Mouse (Mus musculus): ENCODE measurements around the gene Kifc5b. TPM values are rescaled to one million over a fixed set of nuclear protein-coding genes. Genes with fewer than 3 reads are reported as not detected.

Gene Kifc5b
- polyA plus RNA-seq, 1 experiment from 2014 or later = 0.69 TPM

DNA sequence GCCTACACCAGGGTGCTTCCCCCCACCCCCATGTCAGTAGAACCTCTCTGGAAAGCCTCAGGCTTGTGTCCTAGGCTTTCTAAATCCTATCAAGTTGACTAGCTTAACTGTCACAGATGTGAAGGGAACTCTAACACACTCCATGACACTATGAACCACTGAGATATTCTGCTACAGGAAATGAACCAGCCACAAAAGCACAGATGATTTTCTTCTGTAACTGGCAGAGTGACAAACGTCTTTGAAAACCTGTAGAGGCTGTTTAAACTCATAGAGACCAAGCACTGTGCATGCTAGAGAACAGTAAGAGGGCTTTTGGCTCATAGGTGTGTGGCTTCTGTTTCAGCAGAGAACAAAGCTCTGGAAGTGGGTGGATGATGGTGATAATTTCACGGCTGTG is 64.2 kb downstream of the Kifc5b start:
- H3K27ac ChIP-seq = no peak overlapping the region
- H3K4me3 ChIP-seq (ENCODE audit: inconsistent target) = no peak overlapping the region
- H3K36me3 ChIP-seq (ENCODE audit: inconsistent target) = 0 out of 2 replicates have a peak, but pooled peaks cover 7% of the 10 kb centered on the region
- 30% methylated on average over 2 of the region's 2 CpGs for whole genome bisulfite sequencing (ENCODE audit: missing documents)
- H3K79me2 ChIP-seq (ENCODE audit: inconsistent target) = peaks cover 4% of the 10 kb centered on the region; the same call in 1 of the 2 replicates

Other genes starting within 250 kb of the Kifc5b start
- gene Crebrf, start 201.4 kb upstream of the Kifc5b start, polyA plus RNA-seq (2018) = 4.2 to 20.5 TPM (median 12.8 TPM) in 3 replicates
- gene Bnip1, start 136.0 kb upstream of the Kifc5b start, polyA plus RNA-seq (2018) = 14.5 to 27.0 TPM (median 16.7 TPM) in 3 replicates
- gene Nkx2-5, start 72.1 kb upstream of the Kifc5b start, polyA plus RNA-seq (2018) = not detected in 3 replicates
- gene Phf1, start 16.0 kb downstream of the Kifc5b start, polyA plus RNA-seq (2018) = 5.3 to 13.1 TPM (median 7.6 TPM) in 3 replicates
- 40.7 to 118 TPM (median 91.4 TPM) in 3 replicates for gene Cuta, start 22.5 kb downstream of the Kifc5b start, polyA plus RNA-seq (2018)
- gene Syngap1, start 24.2 kb downstream of the Kifc5b start, polyA plus RNA-seq (2018) = 0.32 to 1.8 TPM (median 0.85 TPM) in 3 replicates
- 9.0 to 9.9 TPM (median 9.3 TPM) in 3 replicates for gene Zbtb9, start 56.1 kb downstream of the Kifc5b start, polyA plus RNA-seq (2018)
- 89.6 to 180 TPM (median 127 TPM) in 3 replicates for gene Bak1, start 111.9 kb downstream of the Kifc5b start, polyA plus RNA-seq (2018)
- 2.1 to 11.2 TPM (median 2.1 TPM) in 3 replicates for gene Itpr3, start 140.2 kb downstream of the Kifc5b start, polyA plus RNA-seq (2018)
- 27.2 to 144 TPM (median 80.5 TPM) in 3 replicates for gene Uqcc2, start 216.8 kb downstream of the Kifc5b start, polyA plus RNA-seq (2018)